Mouse (Mus musculus) embryonic facial prominence, embryonic 10.5 days (tissue): ENCODE data around the gene Gm10037. TPM values are rescaled to one million over a fixed set of nuclear protein-coding genes. Genes with fewer than 3 reads are reported as not detected.
"Not testable (repeated sequence)": the region's sequence is repeated elsewhere in the genome, so short reads cannot be mapped to it uniquely, and the experiment has no call there.

ENCODE experiments used
- DNase-seq: peaks from one replicate; pipeline ENCODE4 v3.0.0-alpha.2; 2017; ENCODE audit warnings: low spot score
- H3K27ac ChIP-seq: fragments of 300-500 bp; sonication (generic); replicated peaks from 2 replicates; pipeline ENCODE4 v1.5.1; 2016; ENCODE audit warnings: mild to moderate bottlenecking
- H3K27me3 ChIP-seq: fragments of 300-500 bp; sonication (generic); replicated peaks from 2 replicates; pipeline ENCODE4 v1.6.1; 2016; ENCODE audit warnings: low read depth, mild to moderate bottlenecking; ENCODE audit not compliant: poor library complexity, severe bottlenecking
- H3K36me3 ChIP-seq: fragments of 300-500 bp; sonication (generic); replicated peaks from 2 replicates; pipeline ENCODE4 v1.6.1; 2016; ENCODE audit warnings: mild to moderate bottlenecking, moderate library complexity
- H3K4me1 ChIP-seq: fragments of 300-500 bp; sonication (generic); 2 replicates; pipeline ENCODE4 v1.6.1; 2016
- H3K4me3 ChIP-seq: fragments of 300-500 bp; sonication (generic); 2 replicates; pipeline ENCODE4 v1.5.1; 2016; ENCODE audit warnings: mild to moderate bottlenecking, moderate library complexity
- H3K9me3 ChIP-seq: fragments of 300-500 bp; sonication (generic); 2 replicates; pipeline ENCODE4 v1.6.1; 2016; ENCODE audit warnings: mild to moderate bottlenecking
- WGBS: fragments of 180-500 bp; shearing (Covaris S2); methylation state at CpG from one replicate; pipeline ENCODE4 v1.1.7; 2016; 5-methylcytosine and 5-hydroxymethylcytosine counted together
- polyA plus RNA-seq: library from polyadenylated mRNA; unstranded; fragments of >200 nt; fragmentation: Nextera tagmentation; extraction: Ambion mirVana; gene quantifications from 2 replicates; pipeline ENCODE4 v1.2.1, GENCODE M21; 2016

Gene Gm10037
- polyA plus RNA-seq, 1 experiment from 2014 or later: 2.7 TPM

DNA sequence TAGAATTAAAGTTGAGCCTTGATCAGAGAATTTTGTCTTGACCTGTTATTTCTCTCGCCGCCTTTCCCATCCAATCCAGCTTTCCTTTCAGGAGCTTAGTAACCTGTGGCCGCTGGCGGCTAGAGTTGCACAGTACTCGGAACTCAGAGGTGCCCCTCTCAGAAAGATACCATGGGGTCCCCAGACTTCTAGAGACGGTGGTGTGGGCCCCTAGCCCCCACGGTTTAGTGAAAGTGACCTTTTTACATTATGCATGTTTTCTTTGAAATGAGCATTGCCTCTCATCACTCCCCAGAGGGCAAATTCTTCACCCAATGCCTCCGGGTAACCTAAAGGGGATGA lies 13.9 kb downstream of the Gm10037 start:
- H3K9me3 ChIP-seq: no peaks in the 10 kb centered on the region
- WGBS: 14% methylated on average over 8 of the region's 8 CpGs
- H3K4me1 ChIP-seq: peaks cover 10% of the 10 kb centered on the region
- no peak for DNase-seq
- H3K4me3 ChIP-seq: peak overlapping the region; percentile 57
- H3K36me3 ChIP-seq: no peaks in the 10 kb centered on the region
- H3K27ac ChIP-seq: 0 out of 2 replicates have a peak overlapping the region, but pooled peaks have one; percentile 10
- H3K27me3 ChIP-seq: no peaks in the 10 kb centered on the region

DNA sequence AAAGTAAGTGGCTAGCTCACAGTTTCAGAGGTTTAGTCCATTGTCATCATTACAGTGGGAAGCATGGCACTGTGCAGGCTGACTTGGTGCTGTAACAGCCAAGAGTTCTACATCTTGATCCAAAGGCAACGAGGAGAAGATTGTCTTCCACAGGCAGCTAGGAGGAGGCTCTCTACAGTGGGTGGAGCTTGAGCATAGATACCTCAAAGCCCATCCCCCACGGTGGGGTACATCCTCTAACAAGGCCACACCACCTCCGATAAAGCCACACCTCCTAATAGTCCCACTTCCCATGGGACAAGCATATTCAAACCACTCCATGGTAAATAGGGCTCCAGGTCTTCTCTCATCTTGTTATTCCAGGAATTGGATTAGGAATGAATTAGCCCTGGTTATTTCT lies 19.5 kb downstream of the Gm10037 start:
- 82% methylated on average over 3 of the region's 3 CpGs for WGBS
- Histone ChIP-seq H3K9me3 (no peaks in the 10 kb centered on the region), H3K27me3 (no peaks in the 10 kb centered on the region), H3K4me3 (no peak overlapping the region), H3K4me1 (no peaks in the 10 kb centered on the region), H3K27ac (no peak overlapping the region), H3K36me3 (no peaks in the 10 kb centered on the region)
- DNase-seq: no peak

DNA sequence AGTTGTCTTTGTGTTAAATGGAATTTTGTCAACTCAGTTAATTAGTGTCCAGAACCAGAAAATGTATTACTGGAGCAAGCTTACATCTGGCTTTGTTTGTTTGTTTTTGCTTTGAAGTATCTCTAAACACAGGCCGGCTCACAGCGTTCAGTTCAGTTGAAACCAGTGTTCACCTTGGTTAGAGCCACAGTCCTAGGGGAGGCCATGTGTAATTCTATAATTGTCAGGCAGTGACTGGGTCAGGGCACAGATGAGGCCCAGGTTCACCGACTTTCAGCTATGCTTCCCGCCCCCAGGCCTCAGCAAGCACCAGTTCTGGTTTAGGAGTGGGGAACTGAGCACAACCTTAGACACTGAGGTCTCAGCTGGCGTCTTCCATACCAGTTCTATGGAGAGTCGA lies 22.2 kb downstream of the Gm10037 start:
- H3K27me3 ChIP-seq: no peaks in the 10 kb centered on the region
- H3K4me3 ChIP-seq: no peak overlapping the region
- H3K27ac ChIP-seq: no peak overlapping the region
- WGBS: 73% methylated on average over 6 of the region's 6 CpGs
- H3K4me1 ChIP-seq: no peaks in the 10 kb centered on the region
- no peaks in the 10 kb centered on the region for H3K36me3 ChIP-seq
- no peak for DNase-seq
- H3K9me3 ChIP-seq: no peaks in the 10 kb centered on the region

DNA sequence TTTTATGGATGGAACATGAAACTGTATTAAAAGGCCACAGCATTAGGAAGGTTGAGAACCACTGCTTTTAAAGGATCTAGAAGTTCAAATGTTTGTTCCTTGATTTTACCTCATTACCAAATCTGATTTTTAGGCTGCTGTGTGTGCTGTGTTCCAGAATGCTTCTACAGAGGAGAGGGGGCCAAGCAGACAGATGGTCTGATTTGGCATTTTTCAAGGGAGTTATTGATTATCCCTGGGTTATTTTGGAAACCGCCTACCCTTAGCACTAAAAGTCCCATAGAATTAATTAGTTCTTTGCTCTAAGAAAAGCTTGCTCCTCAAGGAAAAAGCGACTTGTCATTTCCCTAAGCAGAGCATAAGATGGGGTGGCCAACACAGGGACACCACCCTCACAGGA lies 23.1 kb downstream of the Gm10037 start:
- no peak overlapping the region for H3K4me3 ChIP-seq
- WGBS: 86% methylated on average over 2 of the region's 2 CpGs
- H3K27me3 ChIP-seq: no peaks in the 10 kb centered on the region
- no peaks in the 10 kb centered on the region for H3K36me3 ChIP-seq
- DNase-seq: no peak
- no peaks in the 10 kb centered on the region for H3K4me1 ChIP-seq
- H3K27ac ChIP-seq: no peak overlapping the region
- H3K9me3 ChIP-seq: no peaks in the 10 kb centered on the region

DNA sequence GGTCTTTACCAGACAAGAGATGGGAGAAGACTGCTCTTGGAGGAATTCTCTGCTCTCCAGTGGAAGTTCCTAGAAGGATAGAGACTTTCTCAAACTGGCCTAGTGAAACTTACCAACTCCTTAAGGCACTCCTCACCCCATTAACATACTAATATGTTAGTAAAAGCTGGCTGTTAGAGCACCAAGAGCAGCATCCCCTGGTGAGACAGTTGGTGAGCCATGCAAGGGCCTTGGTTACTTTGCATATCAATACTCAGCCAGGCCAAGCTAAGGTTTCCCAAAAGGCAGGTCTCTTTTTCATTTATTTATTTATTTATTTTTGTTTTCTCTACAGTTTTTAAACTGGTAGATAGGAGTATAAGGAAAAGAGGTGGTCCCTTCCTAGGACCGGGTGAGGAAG lies 26.4 kb downstream of the Gm10037 start:
- Histone ChIP-seq H3K9me3 (no peaks in the 10 kb centered on the region), H3K36me3 (no peaks in the 10 kb centered on the region), H3K27ac (no peak overlapping the region), H3K27me3 (no peaks in the 10 kb centered on the region), H3K4me1 (no peaks in the 10 kb centered on the region), H3K4me3 (no peak overlapping the region)
- DNase-seq: no peak
- 10% methylated on average over 1 of the region's 1 CpGs for WGBS

DNA sequence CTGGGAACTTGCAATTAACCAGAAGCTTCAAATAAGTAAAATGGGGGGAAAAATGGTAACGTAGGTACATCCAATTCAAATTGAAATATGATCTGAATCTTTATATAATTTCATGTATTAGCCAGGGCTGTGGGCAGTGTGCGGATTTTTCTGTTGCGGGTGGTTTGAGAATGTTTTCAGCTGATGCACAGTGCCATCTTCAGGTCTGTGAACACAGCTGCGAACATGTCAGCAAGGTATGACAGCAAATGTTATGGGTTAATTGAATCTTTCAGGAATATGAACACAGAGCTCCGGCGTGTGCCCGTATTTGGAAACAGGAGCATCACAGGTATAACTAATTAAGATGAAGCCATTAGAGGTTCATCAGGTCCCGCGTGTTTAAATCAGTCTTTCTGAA lies 31.6 kb downstream of the Gm10037 start:
- H3K4me1 ChIP-seq: no peaks in the 10 kb centered on the region
- WGBS: 87% methylated on average over 9 of the region's 9 CpGs
- DNase-seq: no peak

DNA sequence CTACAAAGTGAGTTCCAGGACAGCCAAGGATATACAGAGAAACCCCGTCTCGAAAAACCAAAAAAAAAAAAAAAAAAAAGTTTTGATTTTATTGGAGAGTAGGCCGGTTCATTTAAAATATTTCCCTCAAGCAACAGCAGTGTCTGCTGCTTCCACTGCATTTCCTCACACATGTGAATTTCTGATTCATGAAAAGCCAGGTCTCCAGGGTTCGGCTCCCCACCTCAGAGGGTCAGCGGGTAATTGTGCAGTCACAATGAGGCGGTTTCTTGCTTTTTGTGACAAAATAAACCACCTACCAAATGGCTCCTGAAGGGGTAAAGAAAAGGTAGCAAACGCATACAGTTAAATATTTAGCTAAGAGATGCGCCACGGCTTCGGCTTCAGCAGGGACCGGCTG lies 32.1 kb downstream of the Gm10037 start, which contains the start of gene BC048507:
BC048507 (plus strand) TSS at position 301 of the 400 bp plus-strand sequence.
- no peaks in the 10 kb centered on the region for H3K27me3 ChIP-seq
- no peaks in the 10 kb centered on the region for H3K4me1 ChIP-seq
- H3K36me3 ChIP-seq: no peaks in the 10 kb centered on the region
- H3K4me3 ChIP-seq: no peak within 1 kb of the TSS
- no peak within 1 kb of the TSS for H3K27ac ChIP-seq
- no peak for DNase-seq
- peaks cover 5% of the 10 kb centered on the region; the same call in 1 of the 2 replicates for H3K9me3 ChIP-seq
- 81% methylated on average over 11 of the region's 11 CpGs for WGBS

More for the DNA sequence above, 31.6 kb downstream of the Gm10037 start:
- Histone ChIP-seq H3K4me3 (no peak overlapping the region), H3K27me3 (no peaks in the 10 kb centered on the region), H3K27ac (no peak overlapping the region), H3K36me3 (no peaks in the 10 kb centered on the region), H3K9me3 (peaks cover 5% of the 10 kb centered on the region; the same call in 1 of the 2 replicates)

DNA sequence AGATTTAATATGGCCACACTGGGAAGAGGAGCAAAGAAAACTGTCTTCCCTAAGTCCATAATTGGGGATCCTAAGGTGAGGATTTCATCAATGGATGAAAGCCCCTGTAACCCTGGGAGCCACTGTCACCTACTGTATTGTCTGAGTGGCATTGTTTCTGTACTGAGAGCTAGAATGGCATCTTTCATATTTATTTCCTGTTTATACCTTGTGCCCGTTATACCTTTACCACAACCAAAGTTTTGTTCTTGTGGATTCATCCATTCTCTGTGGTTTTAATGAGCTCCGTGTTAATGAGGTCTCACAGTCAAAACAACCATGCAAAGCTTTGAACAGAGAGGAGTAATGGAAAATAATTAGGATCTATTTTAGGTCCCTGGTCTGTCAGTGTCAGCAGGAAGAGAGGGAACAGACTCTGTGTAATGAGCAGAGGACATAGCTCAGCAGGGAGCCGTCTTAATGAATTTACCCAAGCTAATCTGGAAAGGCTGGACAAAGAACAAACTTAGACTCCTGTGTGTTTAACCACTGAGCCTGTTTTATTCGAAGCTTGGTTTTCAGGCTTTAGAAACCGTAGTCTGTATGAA lies 34.0 kb downstream of the Gm10037 start:
- Histone ChIP-seq H3K4me3 (no peak overlapping the region), H3K36me3 (no peaks in the 10 kb centered on the region), H3K27me3 (no peaks in the 10 kb centered on the region), H3K4me1 (no peaks in the 10 kb centered on the region), H3K9me3 (peaks cover 5% of the 10 kb centered on the region; the same call in 1 of the 2 replicates), H3K27ac (no peak overlapping the region)
- WGBS: 49% methylated on average over 5 of the region's 5 CpGs
- no peak for DNase-seq

DNA sequence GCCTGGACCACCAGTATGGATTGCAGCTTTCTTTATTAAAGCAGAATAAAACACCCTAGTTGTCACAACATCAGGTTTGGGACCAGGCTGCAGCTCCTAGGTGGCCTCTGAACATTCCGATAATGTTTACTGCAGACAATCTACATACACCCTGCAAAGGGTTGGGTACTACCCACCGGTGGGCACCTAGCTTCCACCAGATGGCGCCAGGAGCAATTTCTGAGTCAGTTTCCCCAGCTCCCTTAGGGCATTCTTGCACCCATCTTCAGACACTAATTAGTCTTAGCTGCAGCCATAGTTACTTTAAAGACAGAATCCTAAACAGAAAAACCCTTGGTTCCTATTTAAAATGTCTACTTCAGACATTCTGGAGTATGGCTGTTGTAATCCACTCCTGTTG lies 37.0 kb downstream of the Gm10037 start:
- no peaks in the 10 kb centered on the region for H3K4me1 ChIP-seq
- 32% methylated on average over 3 of the region's 3 CpGs for WGBS
- H3K27me3 ChIP-seq: no peaks in the 10 kb centered on the region
- H3K36me3 ChIP-seq: no peaks in the 10 kb centered on the region
- DNase-seq: no peak
- H3K4me3 ChIP-seq: no peak overlapping the region
- peaks cover 5% of the 10 kb centered on the region; the same call in 1 of the 2 replicates for H3K9me3 ChIP-seq
- H3K27ac ChIP-seq: no peak overlapping the region

DNA sequence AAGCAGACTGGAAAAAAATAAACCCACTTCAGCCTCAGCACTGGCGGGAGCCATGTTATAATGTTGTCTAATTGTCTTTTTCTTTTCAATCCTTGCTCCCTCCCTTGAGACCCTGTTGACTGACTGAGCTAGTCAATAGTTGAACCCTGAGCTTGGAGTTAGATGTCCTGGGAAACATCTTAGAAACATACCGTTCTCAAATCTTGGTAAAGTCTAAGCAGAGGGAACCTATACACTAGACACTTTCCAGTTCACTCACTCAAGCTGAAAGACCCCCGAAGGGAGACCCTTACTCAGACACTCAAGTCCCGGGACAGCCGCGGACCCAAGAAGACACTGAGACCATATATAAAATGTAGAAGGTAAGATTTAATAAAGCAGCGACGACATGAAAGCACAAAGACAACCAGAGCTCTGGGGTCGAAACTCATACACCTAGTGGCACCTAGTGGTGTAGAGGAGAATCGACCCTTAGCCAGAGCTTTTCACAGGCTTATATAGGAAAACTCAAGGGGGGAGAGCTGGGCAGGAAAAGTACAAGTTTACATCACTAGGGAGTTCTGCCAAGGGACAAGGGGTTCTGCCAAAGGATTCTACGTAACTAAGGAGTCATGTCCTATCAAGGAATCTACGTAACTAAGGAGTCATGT lies 45.3 kb downstream of the Gm10037 start:
- H3K36me3 ChIP-seq, H3K27ac ChIP-seq, H3K27me3 ChIP-seq, H3K4me1 ChIP-seq, H3K4me3 ChIP-seq, H3K9me3 ChIP-seq, DNase-seq: not testable (repeated sequence)
- 42% methylated on average over 8 of the region's 12 CpGs for WGBS

DNA sequence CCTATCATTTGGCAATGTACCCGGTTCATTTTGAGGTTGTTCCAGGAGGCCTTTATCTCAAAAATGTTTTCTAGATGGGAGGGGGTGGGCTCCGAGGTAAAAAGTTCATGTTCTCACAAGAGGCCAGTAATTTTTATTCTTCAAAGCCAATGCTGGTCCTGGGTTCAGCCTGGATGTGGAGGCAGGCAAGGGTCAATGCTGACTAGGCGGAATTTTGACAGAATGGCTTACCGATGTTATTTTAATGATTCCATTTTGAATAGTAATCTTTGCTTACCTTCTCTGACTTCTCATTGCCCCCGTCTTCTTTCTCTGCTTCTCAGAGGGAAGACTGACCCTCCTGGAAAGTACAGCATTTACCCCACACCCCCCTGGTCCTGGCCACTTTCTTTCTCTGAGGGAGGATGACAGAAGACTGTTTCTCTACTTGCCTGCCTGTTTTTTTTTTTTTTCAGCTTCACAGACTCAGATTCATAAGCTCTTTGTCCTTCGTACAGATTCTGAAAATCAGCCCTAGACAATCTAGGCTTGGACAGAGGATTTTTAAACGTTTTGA lies 45.9 kb downstream of the Gm10037 start:
- WGBS: 75% methylated on average over 7 of the region's 7 CpGs
- H3K27ac ChIP-seq: no peak overlapping the region
- no peaks in the 10 kb centered on the region for H3K9me3 ChIP-seq
- no peaks in the 10 kb centered on the region for H3K36me3 ChIP-seq
- H3K4me1 ChIP-seq: no peaks in the 10 kb centered on the region
- no peaks in the 10 kb centered on the region for H3K27me3 ChIP-seq
- no peak for DNase-seq
- no peak overlapping the region for H3K4me3 ChIP-seq

DNA sequence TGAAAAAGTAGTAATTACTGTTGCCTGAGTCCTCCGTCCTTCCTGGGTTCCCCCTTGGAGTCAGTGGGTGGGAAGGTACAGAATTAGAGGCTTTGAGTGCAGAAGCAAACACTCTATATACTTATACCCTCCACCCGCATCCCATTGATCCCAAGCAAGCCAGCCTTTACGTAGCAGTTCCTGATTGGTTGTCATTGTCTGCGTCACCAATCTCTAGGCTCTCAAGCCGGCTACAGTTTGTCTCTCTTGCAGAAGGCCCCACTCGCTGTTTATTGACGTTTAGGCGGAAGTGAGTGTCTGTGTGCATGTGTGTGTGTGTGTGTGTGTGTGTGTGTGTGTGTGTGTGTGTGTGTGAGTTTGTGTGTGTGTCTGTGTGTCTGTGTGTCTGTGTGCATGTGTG lies 53.1 kb downstream of the Gm10037 start:
- no peak for DNase-seq
- Histone ChIP-seq H3K4me3 (no peak overlapping the region), H3K36me3 (no peaks in the 10 kb centered on the region), H3K27ac (no peak overlapping the region), H3K27me3 (no peaks in the 10 kb centered on the region), H3K9me3 (peaks cover 6% of the 10 kb centered on the region; the same call in 1 of the 2 replicates), H3K4me1 (no peaks in the 10 kb centered on the region)
- 93% methylated on average over 8 of the region's 8 CpGs for WGBS
